Mouse (Mus musculus): ENCODE results near the gene Col8a1.

Col8a1 gene

DNA sequence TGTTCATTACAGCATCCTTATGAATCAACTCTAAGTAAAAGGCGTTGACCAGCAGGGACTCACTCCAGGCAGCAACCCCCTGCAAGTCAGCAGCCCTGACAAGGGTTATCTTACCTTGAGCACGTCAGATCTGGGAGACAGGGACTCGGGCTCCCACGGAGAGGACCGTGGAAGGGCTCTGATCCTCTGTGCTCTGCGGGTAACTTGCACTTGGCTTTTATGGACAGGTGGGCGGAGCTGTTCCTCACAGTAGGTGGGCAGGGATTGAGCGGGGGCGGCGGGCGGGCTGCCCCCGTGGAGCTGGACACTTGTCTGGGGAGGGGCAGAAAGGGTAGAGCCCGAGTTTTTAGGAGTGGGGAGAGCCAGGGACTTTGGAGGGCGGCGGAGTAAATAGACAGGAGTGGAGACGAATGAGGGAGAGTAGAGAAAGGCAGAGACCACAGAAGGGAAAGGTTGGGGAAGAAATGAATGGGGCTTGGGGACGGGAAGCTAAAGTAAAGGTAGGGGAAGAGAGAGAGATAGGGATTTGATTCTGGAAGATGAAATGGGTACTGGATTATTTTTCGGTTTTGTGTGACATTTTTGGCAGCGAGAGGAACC is at the start of gene Col8a1:
Gene Col8a1 (minus strand): TSS at position 212 of the 600 bp plus-strand sequence.
- CTCF ChIA-PET, result no interaction called here

DNA sequence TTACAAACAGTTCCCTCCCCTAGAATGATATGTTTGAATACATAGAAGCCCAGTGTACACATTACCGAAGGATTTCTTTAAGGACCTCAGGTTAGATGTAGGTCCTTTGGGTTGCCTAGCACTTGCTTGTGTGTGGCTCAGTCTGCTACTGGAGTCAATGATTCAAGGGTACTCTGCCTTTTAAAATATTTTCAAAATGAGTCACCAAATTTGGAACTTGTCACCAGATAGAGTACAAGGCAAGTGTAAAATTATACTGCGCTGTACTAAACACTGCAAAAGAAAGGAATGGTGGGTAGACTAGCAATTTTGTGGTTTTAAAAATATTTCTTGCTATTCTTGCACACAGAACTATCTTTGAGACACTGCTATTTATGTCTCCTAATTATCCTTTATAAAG is 47.3 kb upstream of the Col8a1 start:
- CTCF ChIA-PET, result no interaction called here

DNA sequence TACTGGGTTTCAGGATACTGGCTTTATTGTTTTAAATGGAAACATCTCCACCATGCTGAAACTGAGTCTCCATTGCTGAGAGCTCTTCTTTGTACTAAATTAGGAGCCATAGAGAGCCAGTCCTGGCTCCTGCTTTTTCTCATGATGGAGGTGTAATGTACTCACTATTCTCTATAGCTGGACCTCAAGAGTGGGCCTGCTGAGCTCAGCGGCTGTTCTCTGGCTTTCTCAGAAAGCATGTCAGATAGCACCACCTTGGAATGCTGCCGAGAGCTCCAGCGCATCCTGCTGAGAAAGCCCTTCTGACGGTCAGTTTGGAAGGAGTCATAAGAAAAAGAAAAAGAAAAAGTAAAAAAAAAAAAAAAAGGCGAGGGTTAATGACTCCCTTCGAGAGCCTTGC is 41.8 kb upstream of the Col8a1 start:
- CTCF ChIA-PET, result no interaction called here

DNA sequence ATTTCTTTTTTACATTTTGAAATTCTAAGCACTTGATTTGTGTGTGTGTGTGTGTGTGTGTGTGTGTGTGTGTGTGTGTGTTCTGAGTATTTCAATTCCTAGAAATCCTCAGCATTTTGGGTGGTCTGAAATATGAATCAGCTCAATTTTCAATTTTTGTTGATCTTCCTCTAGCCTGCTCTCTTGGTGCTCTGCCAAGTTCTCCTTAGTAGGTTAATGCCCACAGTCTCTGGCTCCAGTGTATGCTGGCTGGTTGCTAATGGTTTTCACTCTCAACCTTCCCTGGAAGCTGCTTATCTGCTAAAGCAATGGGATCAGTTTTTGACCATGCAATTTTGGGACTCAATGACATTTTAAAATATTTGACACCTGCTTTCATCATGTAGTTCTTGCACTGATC is 24.5 kb upstream of the Col8a1 start:
- CTCF ChIA-PET, result no interaction called here

DNA sequence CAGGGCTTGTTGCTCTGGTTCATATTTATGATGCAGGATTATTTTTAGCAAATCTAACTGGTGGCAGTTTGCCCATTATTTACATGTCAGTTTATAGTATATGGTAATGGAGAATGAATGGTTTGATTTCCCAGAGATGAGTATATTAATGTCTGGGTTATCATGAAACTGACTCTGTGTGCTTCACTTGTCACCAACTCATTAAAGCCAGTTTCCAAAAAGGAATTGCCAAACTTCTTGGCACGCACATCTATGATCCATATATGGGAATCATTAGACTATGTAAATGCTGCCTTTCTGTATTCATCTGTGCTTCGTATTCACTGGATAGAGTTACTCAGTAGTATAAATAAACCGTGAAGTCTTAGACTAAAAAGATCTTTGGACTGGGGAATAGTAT is 11.1 kb upstream of the Col8a1 start:
- CTCF ChIA-PET, result no interaction called here

DNA sequence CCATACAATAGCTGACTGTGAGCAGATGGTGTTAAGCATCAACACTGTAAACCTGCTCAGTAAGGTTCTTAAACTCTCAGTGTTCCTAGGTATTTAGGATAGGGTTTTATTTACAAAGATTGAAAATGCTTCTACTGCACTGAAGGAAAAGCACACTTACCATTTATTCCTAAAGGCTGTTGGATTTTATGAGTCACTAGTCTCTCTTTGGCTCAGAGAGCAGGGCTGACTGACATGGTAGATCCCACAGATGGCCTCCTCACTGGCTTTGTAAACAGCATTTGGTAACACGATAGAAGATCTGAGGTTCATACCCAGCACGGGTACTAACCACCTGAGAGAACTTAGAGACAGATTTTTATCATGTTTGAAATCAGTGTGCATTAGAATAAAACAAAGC is 5.3 kb upstream of the Col8a1 start:
- CTCF ChIA-PET, result no interaction called here

DNA sequence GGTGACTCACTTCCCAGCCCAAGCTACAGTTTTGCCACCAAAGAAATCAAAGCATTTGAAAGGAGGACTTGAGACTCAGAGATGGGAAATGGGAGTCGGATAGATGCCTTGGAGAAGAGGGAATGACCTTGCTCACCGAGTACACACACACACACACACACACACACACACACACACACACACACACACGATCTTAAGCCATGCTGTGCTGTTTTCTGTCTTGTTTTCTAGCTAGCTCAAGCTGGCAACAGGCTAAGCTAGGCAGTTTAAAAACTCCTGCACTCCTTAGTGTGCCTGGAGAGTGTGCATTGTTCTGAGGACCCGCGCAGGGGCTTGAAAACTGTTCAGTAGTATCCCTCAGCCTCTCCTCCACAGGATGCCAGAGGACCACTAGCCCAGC is 1.2 kb upstream of the Col8a1 start:
- CTCF ChIA-PET, result no interaction called here

DNA sequence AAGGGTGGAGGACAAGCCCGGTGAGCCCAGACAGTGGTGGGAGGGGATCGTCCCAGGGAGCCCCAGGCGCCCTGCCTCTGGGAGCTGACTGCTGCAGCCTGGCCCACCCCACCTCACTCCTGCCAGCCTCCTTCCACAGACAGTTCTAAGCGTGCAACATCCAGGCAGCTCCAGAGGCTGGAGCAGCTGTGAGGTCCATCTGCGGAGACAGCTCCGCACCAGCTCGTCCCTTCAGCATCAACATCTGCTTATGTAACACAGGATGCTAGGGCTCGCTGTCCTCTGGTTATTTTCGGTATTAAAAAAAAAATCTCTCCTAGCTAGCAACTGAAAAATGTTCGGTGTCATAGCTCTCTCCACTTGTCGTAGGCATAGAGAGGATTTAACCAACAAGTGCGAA is 704 bp upstream of the Col8a1 start:
- CTCF ChIA-PET, result no interaction called here

DNA sequence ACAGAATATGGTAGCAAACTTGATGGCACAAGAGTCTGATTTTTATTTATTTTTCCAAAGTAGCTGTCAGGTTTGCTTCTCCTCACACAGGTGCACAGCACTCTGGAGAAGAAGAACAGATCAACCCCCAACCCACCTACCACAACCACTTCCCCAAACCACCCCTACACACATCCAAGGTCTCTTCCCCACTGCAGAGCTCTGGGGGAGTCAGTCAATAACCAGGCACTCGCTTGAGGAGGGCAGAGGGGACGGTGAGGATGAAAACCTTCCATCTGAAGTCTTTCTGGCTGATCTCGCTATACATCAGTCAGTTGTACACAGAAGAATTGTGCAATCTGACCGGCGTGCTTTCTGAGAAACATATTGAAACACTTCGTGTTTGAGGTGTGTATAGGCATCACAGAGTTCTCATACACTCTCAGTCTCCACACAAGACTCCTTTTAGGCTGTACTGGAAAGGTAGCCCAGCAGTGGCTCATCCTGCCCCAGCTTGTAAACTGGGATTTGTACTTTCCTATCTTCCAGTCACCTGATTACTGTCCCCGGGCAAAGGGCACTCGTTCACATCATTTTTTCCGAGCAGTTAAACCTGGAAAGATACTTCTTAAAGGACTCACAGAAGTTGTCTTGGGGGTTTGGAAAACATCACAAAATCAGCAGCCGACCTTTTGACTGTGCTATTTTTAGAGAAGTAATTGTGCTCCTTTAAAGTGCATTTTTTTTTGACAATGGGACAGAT is 827 bp downstream of the Col8a1 start:
- CTCF ChIA-PET, result no interaction called here

DNA sequence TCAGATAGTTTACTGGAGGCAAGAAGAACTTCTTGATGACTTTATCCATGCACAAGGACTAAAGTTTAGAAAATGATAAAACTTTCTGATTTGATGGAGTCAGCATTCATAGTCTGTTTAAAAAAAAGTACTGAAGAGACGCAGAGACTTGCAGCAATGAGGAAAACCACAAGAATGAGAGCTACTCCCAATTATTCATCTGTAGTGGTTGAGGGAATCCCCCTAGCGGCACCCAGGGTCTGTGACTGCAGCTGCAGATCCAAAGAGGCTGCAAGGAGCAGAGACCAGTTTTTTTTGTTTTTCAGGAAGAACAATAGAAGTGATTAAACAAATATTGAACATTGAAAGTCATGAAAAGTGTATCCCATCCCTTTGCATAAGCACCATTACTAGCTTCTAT is 4.0 kb downstream of the Col8a1 start:
- CTCF ChIA-PET, result no interaction called here

DNA sequence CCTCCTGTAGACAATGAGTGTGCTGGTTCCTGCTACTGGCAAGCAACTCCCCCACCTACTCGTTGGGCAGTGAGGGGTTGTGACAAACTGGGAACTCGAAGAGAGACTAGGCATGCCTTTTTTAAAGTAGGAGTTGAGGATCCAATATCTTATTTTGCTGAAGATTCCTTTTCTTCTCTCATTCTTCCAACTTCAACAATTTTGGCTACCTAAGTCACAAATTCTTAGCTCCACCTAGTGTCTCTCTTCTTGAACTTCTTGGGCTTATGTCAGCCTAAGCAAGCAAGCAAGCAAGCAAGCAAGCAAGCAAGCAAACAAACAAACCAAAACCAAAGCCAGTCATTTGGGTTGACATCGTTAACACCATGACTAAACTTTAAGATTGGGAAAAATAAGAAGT is 6.4 kb downstream of the Col8a1 start:
- CTCF ChIA-PET, result no interaction called here

DNA sequence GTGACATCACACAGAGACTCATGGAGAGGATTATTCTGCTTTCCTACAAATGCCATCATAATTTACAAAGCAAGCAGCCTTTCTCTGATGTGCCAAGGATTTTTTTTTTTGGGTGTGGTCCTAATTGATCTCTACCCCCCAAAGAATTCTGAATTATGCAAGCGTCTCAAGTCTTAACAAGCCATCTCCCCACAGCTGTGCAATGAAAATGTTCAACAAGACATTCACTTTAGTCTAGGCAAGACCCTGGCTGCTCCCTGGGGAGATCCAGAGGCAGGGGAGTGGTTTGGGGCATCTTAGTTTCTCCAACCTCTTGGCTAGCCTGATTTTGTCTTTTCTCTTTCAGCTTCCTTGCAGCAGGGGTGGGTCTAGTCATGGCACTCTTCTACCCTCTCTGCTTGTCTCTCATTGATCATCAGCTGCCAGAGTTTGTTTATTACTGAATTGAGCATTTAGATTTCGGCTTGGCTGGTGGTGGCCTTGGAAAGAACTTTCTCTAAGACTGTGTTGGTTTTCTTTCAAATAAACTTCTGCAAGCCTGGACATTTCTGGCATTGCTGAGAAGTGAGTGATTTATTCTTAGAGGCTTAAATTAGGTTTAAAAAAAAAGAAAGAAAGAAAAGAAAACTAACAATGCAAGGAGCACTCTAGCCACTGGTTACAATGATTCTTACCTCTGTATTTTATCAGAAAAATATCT is 7.0 kb downstream of the Col8a1 start:
- CTCF ChIA-PET, result no interaction called here

DNA sequence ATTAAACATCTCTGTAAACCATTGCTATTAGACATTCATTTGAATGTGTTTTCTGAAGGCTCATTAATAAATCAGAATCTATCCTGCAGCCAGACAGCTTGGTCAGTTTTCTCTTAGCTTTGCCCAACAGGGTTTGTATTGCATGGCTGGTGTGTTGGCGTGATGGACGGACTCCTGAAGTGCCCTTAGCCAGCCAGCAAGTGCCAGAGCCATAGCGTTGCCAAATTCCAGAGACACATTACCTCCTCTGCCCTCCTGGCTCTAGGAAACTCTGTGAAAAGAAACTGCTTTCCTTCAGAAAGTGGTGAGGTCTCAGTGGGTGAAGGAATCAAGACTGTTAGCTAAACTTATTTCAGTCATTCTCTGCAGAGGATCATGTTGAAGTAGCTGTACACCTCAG is 14.4 kb downstream of the Col8a1 start:
- CTCF ChIA-PET, result no interaction called here

DNA sequence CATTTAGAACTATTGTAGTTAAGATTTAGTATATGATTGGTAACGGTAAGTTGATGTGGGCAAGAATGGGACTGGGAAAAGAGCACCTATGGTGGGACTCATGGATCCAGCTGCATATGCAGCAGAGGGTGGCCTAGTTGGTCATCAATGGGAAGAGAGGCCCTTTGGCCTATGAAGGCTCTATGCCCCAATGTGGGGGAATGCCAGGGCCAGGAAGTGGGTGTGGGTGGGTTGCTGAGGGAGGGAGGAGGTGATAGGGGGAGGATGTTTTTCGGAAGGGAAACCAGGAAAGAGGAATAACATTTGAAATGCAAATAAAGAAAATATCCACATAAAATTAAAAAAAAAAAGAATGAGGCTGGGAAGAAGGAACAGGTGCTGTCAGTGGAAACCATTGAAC is 19.6 kb downstream of the Col8a1 start:
- CTCF ChIA-PET, result no interaction called here

DNA sequence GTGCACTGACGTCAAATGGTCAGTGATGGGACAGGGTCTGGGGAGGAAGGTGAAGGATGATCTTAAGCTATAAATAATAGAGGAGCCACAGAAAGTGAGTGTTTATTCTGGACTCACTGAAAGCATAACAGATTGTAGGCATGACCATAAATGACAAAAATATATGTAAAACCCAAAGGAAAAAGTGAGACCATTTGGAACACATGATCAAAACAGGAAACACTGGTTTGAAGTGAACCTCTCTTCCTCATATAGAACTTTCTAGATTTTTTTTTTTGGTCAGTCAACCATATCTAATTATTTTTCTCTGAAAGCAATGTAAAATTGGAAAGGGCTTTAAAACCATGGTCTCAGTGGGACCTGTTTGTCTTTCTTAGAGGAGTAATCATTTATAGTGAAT is 21.0 kb downstream of the Col8a1 start:
- CTCF ChIA-PET, result no interaction called here

DNA sequence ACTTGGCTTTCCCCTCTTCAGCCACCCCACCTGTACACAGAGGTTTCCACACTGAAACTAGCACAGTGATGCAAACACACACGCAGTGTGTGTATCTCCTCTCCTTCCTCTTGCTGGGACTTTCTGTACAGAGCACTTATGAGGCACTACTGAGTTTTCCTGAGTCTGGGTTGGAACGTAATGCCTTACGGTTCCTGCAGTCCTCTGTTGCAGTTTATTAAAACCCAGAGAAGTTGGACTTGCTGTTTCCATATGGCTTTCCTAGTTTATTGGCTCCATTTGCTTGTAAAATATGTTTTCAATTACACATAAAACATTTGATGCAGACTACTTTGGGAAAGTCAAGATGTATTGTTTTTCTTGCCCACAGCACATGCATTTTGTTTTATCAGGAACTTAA is 21.4 kb downstream of the Col8a1 start:
- CTCF ChIA-PET, result no interaction called here

DNA sequence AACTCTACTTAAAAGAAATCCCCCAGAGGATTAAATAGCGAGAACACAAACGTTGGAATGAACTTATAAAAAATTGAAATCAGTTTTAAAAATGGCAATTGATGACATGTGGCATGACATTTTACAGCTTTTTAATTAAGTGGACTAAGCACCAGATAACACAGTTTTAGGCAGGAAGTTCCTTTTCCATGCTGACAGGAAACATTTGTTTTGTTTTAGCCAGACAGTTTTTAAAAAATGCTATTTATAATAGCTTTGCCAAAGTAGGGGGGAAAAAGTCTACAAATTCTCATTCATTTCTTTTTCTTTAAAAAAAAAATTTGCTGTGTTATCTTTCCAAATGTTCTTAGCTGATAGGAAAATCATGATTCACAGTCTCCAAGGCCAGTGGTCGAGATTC is 29.6 kb downstream of the Col8a1 start:
- CTCF ChIA-PET, result no interaction called here

DNA sequence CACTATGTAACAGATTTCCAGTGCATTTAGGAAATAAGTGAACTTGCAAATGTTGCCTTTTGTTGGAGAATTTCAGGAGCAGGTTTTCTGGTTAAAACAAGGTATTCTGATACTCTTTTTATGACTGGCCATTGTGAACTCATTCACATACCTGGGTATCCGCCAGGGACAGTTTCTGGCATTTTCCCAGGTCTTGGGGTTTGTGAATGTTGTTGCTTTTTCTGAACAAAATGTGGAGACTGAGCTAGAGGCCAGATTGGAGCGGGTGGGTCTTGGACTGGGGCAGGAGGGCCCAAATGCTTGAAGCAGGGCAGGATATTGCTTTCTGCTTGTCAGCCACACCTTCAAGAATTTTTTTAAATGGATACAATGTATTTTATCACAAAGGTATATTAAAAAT is 35.6 kb downstream of the Col8a1 start:
- CTCF ChIA-PET, result no interaction called here

DNA sequence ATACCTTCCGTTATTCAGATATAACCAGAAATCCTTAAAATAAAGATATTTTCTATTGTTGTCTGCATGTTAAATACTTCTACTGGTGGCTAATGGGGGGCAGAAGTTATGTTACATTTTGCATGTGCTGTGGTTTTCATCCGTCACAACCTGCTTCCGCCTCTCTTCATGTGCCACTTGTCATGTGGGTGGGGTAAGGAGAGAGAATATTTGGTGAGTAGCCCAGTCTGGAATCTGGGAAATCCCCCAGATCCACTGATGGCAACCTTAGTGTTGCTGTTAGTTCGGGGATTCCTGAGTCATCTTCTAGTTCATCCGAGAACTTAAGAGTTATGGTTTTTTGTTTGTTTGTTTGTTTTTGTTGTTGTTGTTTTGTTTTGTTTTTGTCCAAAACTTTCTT is 55.8 kb downstream of the Col8a1 start:
- CTCF ChIA-PET, result no interaction called here

DNA sequence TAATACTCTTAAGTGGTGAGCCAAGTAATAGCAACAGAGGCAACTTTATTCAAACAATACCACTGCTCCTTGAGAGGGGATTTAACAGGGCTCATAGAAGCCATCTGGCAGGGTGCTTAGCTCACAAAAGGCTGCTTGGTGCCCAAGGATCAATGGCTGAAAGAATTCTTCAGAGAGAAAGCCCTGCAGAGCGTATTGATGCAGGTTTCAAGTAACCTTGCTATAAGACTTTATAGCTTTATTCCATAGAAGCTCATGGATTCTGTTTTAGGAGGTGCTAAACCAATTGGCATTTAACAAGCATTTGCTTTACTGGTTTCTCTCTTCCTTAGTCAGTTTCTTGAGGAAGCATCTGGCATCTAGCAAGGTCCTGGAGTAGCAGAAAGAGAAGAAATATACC is 59.8 kb downstream of the Col8a1 start:
- CTCF ChIA-PET, result no interaction called here

DNA sequence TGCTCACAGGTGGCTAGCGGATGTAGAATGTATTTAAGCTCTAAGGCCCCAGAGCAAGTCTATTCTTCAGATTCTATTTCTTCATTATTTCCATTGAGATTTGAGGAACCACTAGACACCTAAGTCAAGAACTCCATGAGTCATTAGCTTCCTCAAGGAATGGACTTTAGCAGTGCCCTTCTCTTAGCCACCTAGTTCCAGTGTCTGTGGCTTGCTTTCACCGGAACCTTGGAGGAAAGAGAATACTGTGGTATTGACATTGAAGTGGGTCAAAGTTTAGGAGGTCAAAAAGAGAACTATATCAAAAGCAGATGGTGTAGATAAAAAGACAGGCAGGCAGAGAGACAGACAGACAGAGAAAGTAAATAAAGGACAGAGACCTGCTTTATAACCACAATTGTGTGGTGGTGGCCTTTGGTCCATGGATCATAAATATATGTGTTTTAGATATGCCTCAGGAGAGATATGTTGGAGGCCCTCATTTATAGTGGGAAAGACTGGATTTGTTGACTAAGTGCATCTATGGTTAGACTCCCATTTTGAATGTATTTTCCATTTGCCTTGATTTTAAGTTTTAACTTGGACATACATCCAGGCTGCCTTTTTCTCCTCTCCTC is 60.5 kb downstream of the Col8a1 start:
- CTCF ChIA-PET, result no interaction called here

DNA sequence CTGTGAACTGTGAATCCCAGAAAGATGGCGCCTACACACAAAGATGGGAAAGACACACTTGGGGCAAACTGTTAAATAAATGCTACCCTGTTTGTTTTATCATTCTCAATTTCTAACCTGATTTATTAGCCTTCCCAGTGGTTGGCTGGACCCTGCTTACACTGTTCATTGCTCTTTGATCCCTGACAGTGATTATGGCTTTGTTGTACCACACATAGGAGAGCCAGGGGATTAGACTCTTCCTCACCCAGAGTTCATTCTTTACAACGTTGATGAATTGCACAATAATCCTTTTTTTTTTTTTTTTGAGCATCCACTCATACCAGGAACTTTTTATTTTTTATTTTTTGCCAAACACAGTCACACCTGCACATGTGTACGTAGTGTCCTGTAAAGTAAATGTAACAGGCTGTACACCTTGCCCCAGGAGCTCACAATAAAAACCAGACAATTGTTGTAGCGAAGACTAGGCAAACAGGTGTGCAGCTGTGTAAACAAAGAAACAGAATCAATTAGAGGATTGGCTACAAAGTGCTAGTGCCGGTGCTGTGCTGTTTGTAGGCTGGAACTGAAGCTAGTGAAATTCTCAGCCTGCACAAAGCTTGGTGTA is 68.6 kb downstream of the Col8a1 start:
- CTCF ChIA-PET, result no interaction called here

DNA sequence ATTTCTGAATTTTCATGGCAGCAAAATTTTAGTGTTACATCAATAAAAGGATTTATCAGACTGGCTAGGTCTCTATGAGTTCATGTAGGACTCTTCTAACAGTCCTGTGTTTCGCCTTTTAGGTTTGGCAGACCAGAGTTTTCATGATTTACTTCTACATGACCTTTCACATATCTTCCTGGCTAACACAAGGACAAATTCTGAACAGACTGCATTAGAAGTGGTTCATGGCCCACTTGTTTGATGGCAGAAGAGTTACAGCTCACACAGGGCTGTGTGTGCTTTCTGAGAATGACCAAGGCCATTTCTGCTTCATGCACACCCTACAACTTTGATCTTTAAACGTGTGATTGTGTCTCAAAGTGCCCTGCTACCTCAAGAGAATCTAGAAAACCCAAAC is 82.3 kb downstream of the Col8a1 start:
- CTCF ChIA-PET, result no interaction called here

Measured in spleen, embryonic (tissue).